Mouse (Mus musculus): ENCODE results near the gene Tgfbr3. TPM values are rescaled to one million over a fixed set of nuclear protein-coding genes. Genes with fewer than 3 reads are reported as not detected.
A peak's percentile ranks its signal among the peaks of the same experiment; 100 is the strongest.

Tgfbr3 gene
- total RNA-seq (2021), result 10 to 100 TPM; 37.3 to 42.6 TPM
- long read RNA-seq, experiment 1, full-length matches to known transcripts, result 14 of 25 reads
- long read RNA-seq, experiment 1, partial matches to known transcripts, result 5 of 25 reads
- long read RNA-seq, experiment 1, other reads (novel, unspliced or antisense), result 6 of 25 reads
- long read RNA-seq, experiment 2, full-length matches to known transcripts, result 12 of 25 reads
- long read RNA-seq, experiment 2, partial matches to known transcripts, result 10 of 25 reads
- long read RNA-seq, experiment 2, other reads (novel, unspliced or antisense), result 3 of 25 reads

- DNase-seq, result peak; percentile 85
Observed at GRCm38 (mm10) chr5:107289234-107289764, at the start of gene Tgfbr3. Tgfbr3 (minus strand) TSS chr5:107289629.

GRCm38 (mm10) chr5:107330916-107331421 lies 41.5 kb upstream of the Tgfbr3 start, which contains the start of gene Brdt:
Brdt (plus strand) TSS chr5:107331159.
- no peak for DNase-seq

- no peak for DNase-seq
Observed at GRCm38 (mm10) chr5:107320703-107321102, 31.3 kb upstream of the Tgfbr3 start.

- DNase-seq, result no peak
Observed at GRCm38 (mm10) chr5:107317141-107317540, 27.7 kb upstream of the Tgfbr3 start.

GRCm38 (mm10) chr5:107307432-107307831 lies 18.0 kb upstream of the Tgfbr3 start:
- no peak for DNase-seq

GRCm38 (mm10) chr5:107304117-107304825 lies 14.8 kb upstream of the Tgfbr3 start:
- no peak for DNase-seq

GRCm38 (mm10) chr5:107303350-107303861 lies 14.0 kb upstream of the Tgfbr3 start:
- DNase-seq, result no peak

GRCm38 (mm10) chr5:107298854-107299253 lies 9.4 kb upstream of the Tgfbr3 start:
- DNase-seq, result no peak

- DNase-seq, result no peak
Observed at GRCm38 (mm10) chr5:107296512-107297322, 7.3 kb upstream of the Tgfbr3 start.

GRCm38 (mm10) chr5:107295817-107296511 lies 6.5 kb upstream of the Tgfbr3 start:
- no peak for DNase-seq

GRCm38 (mm10) chr5:107295061-107295816 lies 5.8 kb upstream of the Tgfbr3 start:
- DNase-seq, result no peak

- no peak for DNase-seq
Observed at GRCm38 (mm10) chr5:107294041-107294440, 4.6 kb upstream of the Tgfbr3 start.

GRCm38 (mm10) chr5:107289986-107290385 lies 557 bp upstream of the Tgfbr3 start:
- no peak for DNase-seq

- peak; percentile 59 for DNase-seq
Observed at GRCm38 (mm10) chr5:107288427-107289233, 799 bp downstream of the Tgfbr3 start.

GRCm38 (mm10) chr5:107287908-107288267 lies 1.5 kb downstream of the Tgfbr3 start:
- DNase-seq, result no peak

GRCm38 (mm10) chr5:107287254-107287907 lies 2.0 kb downstream of the Tgfbr3 start:
- peak; percentile 81 for DNase-seq

- no peak for DNase-seq
Observed at GRCm38 (mm10) chr5:107285563-107285962, 3.9 kb downstream of the Tgfbr3 start.

- DNase-seq, result no peak
Observed at GRCm38 (mm10) chr5:107283935-107284524, 5.4 kb downstream of the Tgfbr3 start.

All from gastrocnemius, postnatal 10 days (tissue).